Mouse (Mus musculus): ENCODE data around the gene Inafm2.

DNA sequence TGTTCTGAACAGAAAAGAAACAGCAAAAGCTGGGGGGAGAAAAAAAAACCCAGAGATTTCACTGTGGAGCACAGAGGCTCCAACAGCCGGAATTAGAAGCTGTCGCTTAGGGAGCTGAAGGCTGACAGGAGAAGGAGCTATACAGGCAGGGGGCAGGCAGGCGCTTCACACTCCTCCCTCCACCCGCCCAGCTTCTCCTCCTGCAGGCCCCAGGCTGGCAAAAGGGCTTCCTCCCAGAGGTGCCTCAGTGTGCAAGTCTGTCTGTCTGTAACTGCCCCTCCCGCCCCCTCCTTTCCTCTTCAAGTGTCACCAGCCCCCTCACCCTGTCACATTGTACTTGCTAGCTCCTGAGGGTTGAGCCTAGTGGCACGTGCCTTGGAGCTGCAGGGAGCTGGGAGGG is 39.1 kb upstream of the Inafm2 start:
- TF ChIP-seq POLR2A (IDR thresholded peaks at IDR 0.05; ENCODE audit: insufficient read depth, low read length) (no peak), CTCF (IDR thresholded peaks at IDR 0.05; ENCODE audit: low read depth, low read length) (no peak)

Data from ES-Bruce4 (cell line).